Mouse (Mus musculus): ENCODE results near the gene Ano6. TPM values are rescaled to one million over a fixed set of nuclear protein-coding genes. Genes with fewer than 3 reads are reported as not detected.

Gene Ano6
- total and polyA plus RNA-seq, 3 experiments = 14.1 to 19.6 (median 17.3) TPM

DNA sequence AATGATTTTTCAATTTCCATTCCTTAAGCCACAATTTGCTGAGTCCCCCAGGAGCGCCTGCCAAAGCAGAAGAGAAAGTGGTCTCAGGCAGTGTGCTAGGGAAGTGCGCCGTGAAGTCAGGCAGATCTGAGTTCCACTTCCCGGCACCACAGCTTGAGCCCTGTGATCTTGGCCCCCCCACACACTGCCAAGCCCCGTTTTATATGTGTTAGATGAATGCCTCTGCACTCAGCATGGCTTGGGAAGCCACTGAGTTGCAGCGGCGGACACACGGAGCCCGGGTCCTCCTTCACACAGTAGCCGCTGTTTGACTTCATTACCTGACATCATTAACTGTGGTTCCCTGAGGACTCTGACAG, 172.5 kb downstream of the Ano6 start:
- intact Hi-C loops (cut with DNase I) = no loop called here
- no peaks in the 10 kb centered on the region for H3K27me3 ChIP-seq (ENCODE audit: control insufficient read depth, insufficient read depth, low read length)
- H3K9ac ChIP-seq (ENCODE audit: low read depth, low read length) = no peak overlapping the region
- no peaks in the 10 kb centered on the region for H3K4me1 ChIP-seq (ENCODE audit: control insufficient read depth, insufficient read depth, low read length)
- no peak overlapping the region for H3K4me3 ChIP-seq
- no peak for TF ChIP-seq CTCF (IDR thresholded peaks at IDR 0.05)
- no peak for TF ChIP-seq EP300 (IDR thresholded peaks at IDR 0.05; ENCODE audit: insufficient read depth, low read depth, low read length)
- H3K36me3 ChIP-seq (ENCODE audit: control insufficient read depth, insufficient read depth, low read length) = no peaks in the 10 kb centered on the region; the same call in 1 of the 2 replicates
- peak in 1 of 2 experiments; percentile 41 for DNase-seq
- 84% methylated on average over 10 of the region's 10 CpGs for WGBS
- no peaks in the 10 kb centered on the region for H3K79me2 ChIP-seq (replicated peaks; ENCODE audit: control insufficient read depth, insufficient read depth, low read length)
- no peak overlapping the region for H3K27ac ChIP-seq

DNA sequence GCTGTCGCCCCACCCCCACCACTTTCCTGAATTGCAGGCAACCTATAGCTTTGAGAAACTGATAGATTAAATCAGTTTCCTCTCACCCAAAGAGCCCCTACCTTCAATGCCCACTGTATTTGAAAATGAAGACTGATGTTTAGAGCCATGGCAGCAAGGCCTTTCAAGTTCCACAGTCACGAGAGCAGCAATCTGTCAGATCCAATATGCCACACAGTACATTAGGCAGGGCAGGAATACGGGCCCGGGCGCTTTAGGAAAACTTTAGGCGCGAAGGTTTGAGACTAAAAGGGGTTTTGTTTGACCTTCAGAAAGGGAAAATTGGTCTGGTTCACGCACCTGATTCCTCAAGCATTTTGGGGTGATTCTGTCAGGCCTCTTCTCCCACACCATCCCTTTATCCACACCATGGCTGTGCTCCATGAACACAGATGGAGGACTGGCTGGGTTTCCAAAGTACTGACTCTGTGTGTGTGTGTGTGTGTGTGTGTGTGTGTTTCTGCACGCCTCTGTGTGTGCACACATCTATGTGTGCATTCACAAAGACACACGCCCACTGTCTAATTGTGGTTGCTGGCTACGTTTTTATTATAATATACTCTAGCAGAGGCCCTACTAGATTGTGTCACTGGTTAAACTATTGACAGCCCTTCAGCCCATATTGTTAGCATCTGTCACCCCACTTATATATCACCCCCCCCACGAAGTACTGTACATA, 173.0 kb downstream of the Ano6 start:
- H3K9ac ChIP-seq (ENCODE audit: low read depth, low read length) = no peak overlapping the region
- H3K4me1 ChIP-seq (ENCODE audit: control insufficient read depth, insufficient read depth, low read length) = no peaks in the 10 kb centered on the region
- intact Hi-C loops (cut with DNase I) = no loop called here
- no peaks in the 10 kb centered on the region for H3K79me2 ChIP-seq (replicated peaks; ENCODE audit: control insufficient read depth, insufficient read depth, low read length)
- no peak overlapping the region for H3K27ac ChIP-seq
- 83% methylated on average over 12 of the region's 12 CpGs for WGBS
- H3K27me3 ChIP-seq (ENCODE audit: control insufficient read depth, insufficient read depth, low read length) = no peaks in the 10 kb centered on the region
- TF ChIP-seq CTCF (IDR thresholded peaks at IDR 0.05) (no peak), EP300 (IDR thresholded peaks at IDR 0.05; ENCODE audit: insufficient read depth, low read depth, low read length) (no peak), POLR2A (IDR thresholded peaks at IDR 0.05; ENCODE audit: insufficient read depth, low read depth, low read length) (no peak)
- H3K4me3 ChIP-seq = no peak overlapping the region
- DNase-seq = peak in 1 of 2 experiments; percentile 20
- H3K36me3 ChIP-seq (ENCODE audit: control insufficient read depth, insufficient read depth, low read length) = no peaks in the 10 kb centered on the region; the same call in 1 of the 2 replicates

DNA sequence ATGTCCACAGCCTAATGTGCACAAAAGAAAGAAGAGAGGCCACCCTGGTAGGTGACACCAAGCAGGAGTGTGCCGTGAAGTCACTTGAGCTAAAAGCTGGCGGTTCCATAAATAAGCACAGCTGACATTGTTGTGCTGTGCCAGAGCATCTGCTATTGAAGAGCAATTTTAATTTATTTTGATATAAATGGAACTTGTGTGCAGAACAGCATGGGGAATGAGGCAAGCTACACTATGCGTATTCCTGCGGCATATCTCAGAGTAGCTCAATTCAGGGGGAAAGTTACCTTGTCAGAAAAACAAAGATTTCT, 173.6 kb downstream of the Ano6 start:
- WGBS = 70% methylated on average over 4 of the region's 4 CpGs
- Histone ChIP-seq H3K27ac (no peak overlapping the region), H3K36me3 (ENCODE audit: control insufficient read depth, insufficient read depth, low read length) (no peaks in the 10 kb centered on the region; the same call in 1 of the 2 replicates)

DNA sequence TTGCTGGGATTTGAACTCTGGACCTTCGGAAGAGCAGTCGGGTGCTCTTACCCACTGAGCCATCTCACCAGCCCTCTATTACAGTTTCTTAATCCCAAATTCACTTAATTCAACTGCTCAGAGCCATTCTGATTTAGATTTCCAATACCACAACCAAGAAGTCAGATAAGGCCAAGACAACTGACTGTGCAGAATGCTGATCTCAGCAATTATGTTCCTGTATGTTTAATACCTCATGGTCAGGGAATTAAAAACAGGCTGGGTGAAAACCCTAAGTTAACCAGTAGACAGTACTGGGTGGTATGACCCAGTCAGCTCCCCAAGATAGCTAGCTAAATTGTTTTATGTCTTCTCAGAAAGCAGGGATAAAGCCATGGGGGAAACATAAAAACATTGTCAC, 176.3 kb downstream of the Ano6 start:
- no peak overlapping the region for H3K27ac ChIP-seq
- H3K9ac ChIP-seq (ENCODE audit: low read depth, low read length) = no peak overlapping the region
- WGBS = 98% methylated on average over 2 of the region's 2 CpGs
- no peak for TF ChIP-seq CTCF (IDR thresholded peaks at IDR 0.05)
- no peak for TF ChIP-seq POLR2A (IDR thresholded peaks at IDR 0.05; ENCODE audit: insufficient read depth, low read depth, low read length)
- no peak for TF ChIP-seq EP300 (IDR thresholded peaks at IDR 0.05; ENCODE audit: insufficient read depth, low read depth, low read length)
- no peaks in the 10 kb centered on the region; the same call in 1 of the 2 replicates for H3K36me3 ChIP-seq (ENCODE audit: control insufficient read depth, insufficient read depth, low read length)
- no peaks in the 10 kb centered on the region for H3K79me2 ChIP-seq (replicated peaks; ENCODE audit: control insufficient read depth, insufficient read depth, low read length)
- H3K4me1 ChIP-seq (ENCODE audit: control insufficient read depth, insufficient read depth, low read length) = no peaks in the 10 kb centered on the region
- no peak for DNase-seq
- H3K27me3 ChIP-seq (ENCODE audit: control insufficient read depth, insufficient read depth, low read length) = no peaks in the 10 kb centered on the region
- H3K4me3 ChIP-seq = no peak overlapping the region
- intact Hi-C loops (cut with DNase I) = no loop called here

More for the DNA sequence above, 173.6 kb downstream of the Ano6 start:
- intact Hi-C loops (cut with DNase I) = no loop called here
- no peaks in the 10 kb centered on the region for H3K27me3 ChIP-seq (ENCODE audit: control insufficient read depth, insufficient read depth, low read length)
- TF ChIP-seq EP300 (IDR thresholded peaks at IDR 0.05; ENCODE audit: insufficient read depth, low read depth, low read length) (no peak), CTCF (IDR thresholded peaks at IDR 0.05) (no peak), POLR2A (IDR thresholded peaks at IDR 0.05; ENCODE audit: insufficient read depth, low read depth, low read length) (no peak)
- no peaks in the 10 kb centered on the region for H3K4me1 ChIP-seq (ENCODE audit: control insufficient read depth, insufficient read depth, low read length)
- no peaks in the 10 kb centered on the region for H3K79me2 ChIP-seq (replicated peaks; ENCODE audit: control insufficient read depth, insufficient read depth, low read length)
- H3K4me3 ChIP-seq = no peak overlapping the region
- no peak overlapping the region for H3K9ac ChIP-seq (ENCODE audit: low read depth, low read length)
- DNase-seq = no peak

DNA sequence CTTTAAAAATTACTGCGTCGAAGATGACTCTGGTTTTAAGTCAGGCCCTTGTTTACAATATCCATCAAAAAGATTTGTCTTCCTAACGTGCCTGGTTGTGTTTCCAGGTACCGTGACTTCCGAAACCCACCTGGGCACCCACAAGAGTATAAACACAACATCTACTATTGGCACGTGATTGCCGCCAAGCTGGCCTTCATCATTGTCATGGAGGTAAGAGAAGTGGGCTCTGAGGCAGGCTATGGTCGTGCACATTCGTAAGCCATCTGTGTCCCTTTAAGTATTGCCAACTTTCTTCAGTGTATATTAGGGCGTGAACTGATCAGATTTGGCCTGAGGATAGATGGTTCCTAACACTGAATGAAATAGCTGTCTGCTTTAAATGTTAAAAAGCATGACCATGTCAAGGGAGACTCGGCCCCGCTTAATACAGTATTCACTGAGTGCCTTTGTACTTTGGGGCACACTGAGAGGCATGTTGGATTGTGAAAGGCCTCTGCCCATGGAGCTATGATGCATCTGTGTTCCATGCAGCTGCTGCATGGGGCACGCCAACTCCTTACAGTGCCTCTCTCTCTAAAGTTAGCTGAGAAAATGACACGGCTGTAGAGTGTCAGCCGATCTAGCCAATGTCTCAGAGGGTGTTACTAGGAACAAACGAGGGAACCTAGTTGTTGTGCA, 177.0 kb downstream of the Ano6 start:
- WGBS = 91% methylated on average over 16 of the region's 16 CpGs

DNA sequence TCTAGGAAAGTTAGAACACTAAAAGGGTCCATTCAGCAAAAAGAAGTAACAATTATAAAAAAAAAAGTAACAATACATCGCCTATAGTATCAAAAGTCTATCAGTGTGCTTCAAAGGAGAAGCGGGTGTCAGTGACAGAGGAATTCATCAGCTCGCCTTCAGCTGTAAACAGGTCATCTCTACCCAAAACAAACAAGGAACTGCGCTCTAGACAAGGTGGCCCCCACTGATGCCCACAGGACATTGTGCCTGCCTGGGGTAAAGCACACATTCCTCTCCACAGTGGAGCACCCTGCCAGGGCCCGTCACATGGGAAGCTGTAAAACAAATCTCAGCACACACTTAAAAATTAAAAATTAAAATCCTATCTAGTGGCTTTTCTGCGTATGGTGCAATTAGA, 179.0 kb downstream of the Ano6 start:
- Histone ChIP-seq H3K9ac (ENCODE audit: low read depth, low read length) (no peak overlapping the region), H3K79me2 (replicated peaks; ENCODE audit: control insufficient read depth, insufficient read depth, low read length) (no peaks in the 10 kb centered on the region), H3K4me3 (no peak overlapping the region), H3K4me1 (ENCODE audit: control insufficient read depth, insufficient read depth, low read length) (no peaks in the 10 kb centered on the region), H3K27ac (no peak overlapping the region), H3K36me3 (ENCODE audit: control insufficient read depth, insufficient read depth, low read length) (no peaks in the 10 kb centered on the region; the same call in 1 of the 2 replicates), H3K27me3 (ENCODE audit: control insufficient read depth, insufficient read depth, low read length) (no peaks in the 10 kb centered on the region)
- TF ChIP-seq POLR2A (IDR thresholded peaks at IDR 0.05; ENCODE audit: insufficient read depth, low read depth, low read length) (no peak), EP300 (IDR thresholded peaks at IDR 0.05; ENCODE audit: insufficient read depth, low read depth, low read length) (no peak), CTCF (IDR thresholded peaks at IDR 0.05) (no peak)
- intact Hi-C loops (cut with DNase I) = no loop called here
- WGBS = 93% methylated on average over 6 of the region's 6 CpGs
- DNase-seq = no peak

More for the DNA sequence above, 177.0 kb downstream of the Ano6 start:
- Histone ChIP-seq H3K27me3 (ENCODE audit: control insufficient read depth, insufficient read depth, low read length) (no peaks in the 10 kb centered on the region), H3K4me3 (no peak overlapping the region), H3K27ac (no peak overlapping the region), H3K4me1 (ENCODE audit: control insufficient read depth, insufficient read depth, low read length) (no peaks in the 10 kb centered on the region), H3K79me2 (replicated peaks; ENCODE audit: control insufficient read depth, insufficient read depth, low read length) (no peaks in the 10 kb centered on the region), H3K36me3 (ENCODE audit: control insufficient read depth, insufficient read depth, low read length) (no peaks in the 10 kb centered on the region; the same call in 1 of the 2 replicates), H3K9ac (ENCODE audit: low read depth, low read length) (no peak overlapping the region)
- intact Hi-C loops (cut with DNase I) = no loop called here
- no peak for DNase-seq
- TF ChIP-seq CTCF (IDR thresholded peaks at IDR 0.05) (no peak), POLR2A (IDR thresholded peaks at IDR 0.05; ENCODE audit: insufficient read depth, low read depth, low read length) (no peak), EP300 (IDR thresholded peaks at IDR 0.05; ENCODE audit: insufficient read depth, low read depth, low read length) (no peak)
